Mouse (Mus musculus) stomach, adult 2 months (tissue): ENCODE measurements around the gene Fkbp11. TPM values are rescaled to one million over a fixed set of nuclear protein-coding genes. Genes with fewer than 3 reads are reported as not detected.

Experiments
- polyA plus RNA-seq: library from polyadenylated mRNA; depleted of rRNA; stranded (reverse); fragments of >200 nt; gene quantifications from 2 replicates; pipeline ENCODE4 v1.2.3, GENCODE M21; 2012; rRNA removed

The Fkbp11 gene
- polyA plus RNA-seq = 18.3 and 25.4 TPM in 2 replicates

DNA sequence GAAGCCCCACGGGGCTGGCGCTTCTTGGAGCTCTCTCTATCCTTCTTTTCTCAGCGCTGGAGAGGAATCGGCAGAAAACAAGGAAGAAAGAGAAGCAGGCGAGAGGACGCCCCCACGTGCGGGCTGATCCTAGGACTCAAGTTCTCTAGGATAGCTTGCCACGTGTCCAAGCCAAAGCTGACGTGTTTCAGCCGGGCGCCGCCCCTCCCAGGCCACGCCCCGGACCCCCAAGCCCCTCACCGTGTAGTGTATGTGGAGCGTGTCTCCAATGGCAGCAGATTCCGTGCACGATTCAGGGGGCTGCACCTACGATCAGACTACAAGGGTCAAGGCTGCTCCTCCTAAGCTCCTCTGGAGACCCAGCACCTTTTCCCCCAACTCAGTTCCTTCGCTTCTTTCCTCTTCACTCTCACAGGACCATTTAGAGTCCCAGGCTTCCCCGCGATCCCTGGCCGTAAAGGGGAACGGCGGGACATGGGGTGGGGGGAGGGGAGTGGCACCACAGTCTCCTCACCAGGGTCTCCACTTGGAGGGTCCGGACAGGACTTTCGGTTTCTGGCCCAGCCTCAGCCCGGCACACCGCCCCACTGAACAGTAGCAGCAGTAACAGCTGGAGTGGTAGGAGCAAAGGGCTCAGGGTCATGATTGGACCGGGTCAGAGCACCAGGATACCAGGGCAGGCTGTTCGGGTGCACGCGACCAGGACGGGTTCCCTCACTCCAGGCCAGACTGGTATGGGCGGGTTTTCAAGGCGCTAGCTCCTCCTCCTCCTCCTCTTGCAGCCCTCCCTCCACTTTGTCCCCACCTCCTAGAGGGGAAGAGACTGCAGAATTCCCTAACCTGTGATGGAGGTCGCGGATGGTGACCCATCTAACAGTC lies at the start of gene Fkbp11:
TSS of gene Fkbp11 (minus strand) at position 756 of the 879 bp plus-strand sequence.

DNA sequence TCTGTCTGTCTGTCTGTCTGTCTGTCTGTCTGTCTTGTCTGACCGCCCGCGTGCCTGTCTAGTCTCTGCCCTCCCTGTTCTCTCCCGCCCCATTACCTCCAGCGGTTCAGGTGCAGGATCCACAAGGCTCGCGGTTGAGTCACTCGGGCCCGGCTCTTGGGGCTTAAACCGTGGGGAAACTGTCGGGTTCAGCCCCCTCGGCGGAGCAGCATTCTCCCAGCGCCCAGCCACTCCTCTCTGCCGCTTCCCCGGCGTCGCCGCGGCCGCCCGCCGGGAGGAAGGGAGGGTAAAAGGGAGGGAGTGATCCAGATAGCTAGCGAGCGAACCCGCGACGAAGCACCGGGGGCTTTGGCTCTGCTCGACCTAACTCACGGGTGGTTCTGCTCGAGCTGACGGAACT lies 49.8 kb upstream of the Fkbp11 start, which contains the start of gene Wnt10b:
TSS of gene Wnt10b (minus strand) at position 389 of the 400 bp plus-strand sequence.

DNA sequence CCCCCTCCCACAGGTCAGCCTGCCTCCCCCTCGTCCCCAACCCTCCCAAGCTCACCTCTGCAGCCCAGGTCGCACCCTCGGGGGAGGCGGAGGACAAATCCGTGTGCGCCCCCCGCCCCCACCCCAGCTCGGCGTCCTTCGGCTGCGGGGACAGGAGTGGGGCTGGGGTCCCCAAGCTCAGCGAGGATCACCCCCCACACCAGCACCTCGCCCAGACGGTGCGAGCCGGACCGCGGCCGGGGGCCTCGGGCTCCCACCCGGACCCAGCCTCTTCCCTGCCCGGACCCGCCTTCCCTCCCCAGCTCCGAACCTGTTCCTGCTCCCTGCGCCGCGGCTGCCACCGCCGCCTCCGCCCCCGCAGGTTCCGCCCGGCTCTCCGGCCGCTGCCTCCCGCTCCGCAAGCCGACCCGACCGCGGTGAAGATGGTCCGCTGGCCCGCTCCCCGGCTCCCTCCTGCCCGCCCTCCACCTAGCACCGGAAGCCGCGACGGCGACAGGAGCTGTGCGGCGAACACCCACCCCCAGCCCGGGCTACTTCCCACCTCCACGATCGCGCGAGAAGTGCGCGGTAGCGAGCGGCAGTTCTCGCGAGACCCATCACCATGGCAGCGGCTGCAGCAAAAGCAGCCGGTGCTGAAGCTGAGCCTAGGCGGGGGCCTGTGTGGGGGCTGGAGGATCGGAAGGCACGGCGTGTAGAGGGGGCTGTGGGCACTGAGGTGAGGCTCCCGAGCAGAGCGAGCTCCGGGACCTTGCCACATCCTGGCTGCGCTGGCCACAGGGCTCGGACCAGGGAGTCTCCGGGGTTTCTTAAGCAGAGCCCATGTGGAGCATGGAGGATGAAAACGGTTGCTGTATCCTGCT lies 34.9 kb upstream of the Fkbp11 start, which contains the start of gene Arf3:
TSS of gene Arf3 (minus strand) at position 545 of the 860 bp plus-strand sequence.

DNA sequence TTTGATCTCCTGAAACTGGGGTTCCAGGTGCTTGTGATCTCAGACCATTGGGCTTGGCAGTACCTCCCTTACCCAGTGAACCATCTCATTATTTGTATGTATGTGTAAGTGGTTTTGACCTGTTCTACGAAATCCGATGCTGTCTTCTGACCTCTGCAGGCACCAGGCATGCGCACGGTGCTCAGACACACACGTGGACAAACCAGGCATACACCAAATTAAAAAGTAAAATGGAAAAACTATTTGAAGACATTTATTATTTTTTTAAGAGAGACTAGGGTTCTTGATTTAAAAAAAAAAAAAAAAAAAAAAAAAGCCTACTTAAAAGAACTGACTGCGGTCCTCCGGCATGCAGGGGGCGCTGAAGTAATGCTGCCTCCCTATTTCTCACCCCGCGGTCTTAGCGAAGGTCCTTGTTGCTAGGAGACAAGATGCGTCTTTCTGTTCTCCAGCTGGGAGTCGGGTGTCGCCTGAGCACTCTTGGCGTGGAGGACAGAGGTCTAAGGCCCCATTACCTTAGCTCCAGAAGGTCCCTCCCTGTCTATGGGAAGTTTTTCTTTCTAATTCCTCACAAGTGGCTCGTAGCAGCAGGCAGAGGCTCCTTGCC lies 20.1 kb downstream of the Fkbp11 start, which contains the start of gene Ccdc65:
TSS of gene Ccdc65 (plus strand) at position 442 of the 607 bp plus-strand sequence.

DNA sequence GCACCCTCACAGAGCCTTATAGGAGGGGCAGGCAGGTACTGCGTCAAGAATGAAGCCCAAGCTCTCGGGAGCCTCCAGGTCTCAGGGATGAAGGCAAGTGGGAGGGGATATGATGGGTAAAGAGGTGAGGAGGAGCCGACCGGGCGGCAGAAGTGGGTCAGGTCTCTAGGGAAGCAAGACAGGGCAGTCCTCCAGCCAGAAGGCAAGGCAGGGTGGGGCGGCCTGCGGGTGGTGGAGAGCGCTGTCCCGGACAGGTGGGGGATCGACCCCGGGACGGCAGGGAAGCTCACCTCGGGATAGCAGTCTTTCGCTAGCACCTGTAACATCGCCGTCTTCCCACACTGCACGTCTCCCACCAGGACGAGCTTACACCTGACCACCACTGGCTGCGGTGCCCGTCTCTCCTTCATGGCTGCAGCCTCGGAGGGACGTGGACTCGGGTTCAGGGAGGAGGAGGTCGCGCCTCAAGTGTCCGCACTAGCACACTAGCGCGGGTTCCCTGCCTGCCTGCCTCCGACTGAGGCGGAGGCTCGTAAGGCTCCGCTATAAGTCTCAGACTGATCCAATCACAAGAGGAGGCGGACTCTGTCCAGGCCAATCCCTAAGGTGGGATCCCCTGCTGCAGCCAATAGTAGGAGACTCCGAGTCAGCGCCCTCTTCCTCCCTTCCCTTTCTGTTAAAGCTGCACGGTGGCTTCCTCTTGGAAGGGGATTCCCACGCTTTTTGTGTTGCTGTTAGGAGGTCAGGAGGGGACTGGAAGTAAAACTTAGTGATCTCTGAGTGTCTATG lies 50.9 kb downstream of the Fkbp11 start, which contains the start of gene Rnd1:
TSS of gene Rnd1 (minus strand) at position 522 of the 789 bp plus-strand sequence.

Other genes with a start within 250 kb of the Fkbp11 start
- gene Lalba, start 245.5 kb downstream of the Fkbp11 start, polyA plus RNA-seq = not detected in 2 replicates
- gene Olfr279, start 235.8 kb downstream of the Fkbp11 start, polyA plus RNA-seq = not detected in 2 replicates
- 9.7 and 11.1 TPM in 2 replicates for gene Kansl2, start 193.9 kb downstream of the Fkbp11 start, polyA plus RNA-seq
- 0.94 and 2.3 TPM in 2 replicates for gene Ccnt1, start 157.3 kb downstream of the Fkbp11 start, polyA plus RNA-seq
- 0.85 and 2.0 TPM in 2 replicates for gene 4930415O20Rik, start 157.2 kb downstream of the Fkbp11 start, polyA plus RNA-seq
- gene Adcy6, start 118.1 kb downstream of the Fkbp11 start, polyA plus RNA-seq = 45.7 and 64.2 TPM in 2 replicates
- gene Cacnb3, start 97.4 kb downstream of the Fkbp11 start, polyA plus RNA-seq = 38.3 and 44.2 TPM in 2 replicates
- gene Ddx23, start 65.3 kb downstream of the Fkbp11 start, polyA plus RNA-seq = 11.8 and 12.9 TPM in 2 replicates
- 0.57 and 0.62 TPM in 2 replicates for gene Rnd1, start 50.7 kb downstream of the Fkbp11 start, polyA plus RNA-seq
- 0.43 and 0.45 TPM in 2 replicates for gene Ccdc65, start 20.0 kb downstream of the Fkbp11 start, polyA plus RNA-seq
- gene Arf3, start 35.0 kb upstream of the Fkbp11 start, polyA plus RNA-seq = 36.3 and 39.5 TPM in 2 replicates
- 0.16 and 0.58 TPM in 2 replicates for gene Wnt10b, start 50.0 kb upstream of the Fkbp11 start, polyA plus RNA-seq
- gene Wnt1, start 61.7 kb upstream of the Fkbp11 start, polyA plus RNA-seq = not detected in 2 replicates
- 0.02 TPM in 2 replicates for gene Ddn, start 81.3 kb upstream of the Fkbp11 start, polyA plus RNA-seq
- gene Prkag1, start 103.3 kb upstream of the Fkbp11 start, polyA plus RNA-seq = 27.3 and 30.3 TPM in 2 replicates
- gene Kmt2d, start 143.0 kb upstream of the Fkbp11 start, polyA plus RNA-seq = 8.0 and 11.3 TPM in 2 replicates
- 0.75 and 0.82 TPM in 2 replicates for gene Rhebl1, start 166.3 kb upstream of the Fkbp11 start, polyA plus RNA-seq
- 0.37 and 0.70 TPM in 2 replicates for gene Dhh, start 170.3 kb upstream of the Fkbp11 start, polyA plus RNA-seq
- 20.0 and 33.4 TPM in 2 replicates for gene Lmbr1l, start 190.0 kb upstream of the Fkbp11 start, polyA plus RNA-seq
- gene Tuba1b, start 206.4 kb upstream of the Fkbp11 start, polyA plus RNA-seq = 349 and 354 TPM in 2 replicates
- 30.3 and 59.8 TPM in 2 replicates for gene Gm49450, start 225.4 kb upstream of the Fkbp11 start, polyA plus RNA-seq
- 130 and 134 TPM in 2 replicates for gene Tuba1a, start 225.5 kb upstream of the Fkbp11 start, polyA plus RNA-seq